Mouse (Mus musculus) kidney, adult 2 months (tissue): Measurements from ENCODE around the gene Msln.

ENCODE experiments used
- CTCF ChIP-seq: fragments of 200-500 bp; conservative IDR thresholded peaks from 2 replicates; pipeline ENCODE4 v1.5.1; 2011; ENCODE audit warnings: low read depth, mild to moderate bottlenecking, control low read depth, low read length, moderate library complexity, mixed read lengths; ENCODE audit not compliant: insufficient read depth, insufficient read length
- POLR2A ChIP-seq: fragments of 200-500 bp; IDR thresholded peaks from one replicate; pipeline ENCODE4 v1.6.1; 2011; ENCODE audit warnings: low read depth, low read length, control low read depth

GRCm38 (mm10) chr17:25792615-25793014 lies 38.4 kb upstream of the Msln start, which contains the start of gene Fam173a:
- TF ChIP-seq CTCF (no peak), POLR2A (no peak)
